13 mouse cellular contexts compared by ENCODE assay signal in genomic region chr15:83010423-83010822, GRCm38 (mm10). TPM values are rescaled to one million over a fixed set of nuclear protein-coding genes. Genes with fewer than 3 reads are reported as not detected.
DNase-seq lines count a peak whose midpoint lies in the region; ATAC-seq and TF ChIP-seq lines count a peak whose summit lies in the region.
"Had no signal": no experiment of that assay in that cellular context is flagged by ENCODE, and none has a peak within 500 bp of the region (broad histone marks: within the 10 kb centered on the region; RNA-seq: fewer than 3 reads in every experiment).

No protein-coding gene starts in this region.

- TF ChIP-seq POLR2A in spleen, adult 2 months (IDR thresholded peaks at IDR 0.05; ENCODE audit: low read depth, low read length) = no peak

- H3K27ac ChIP-seq in hindbrain, embryonic 11.5 days (ENCODE audit: low read depth, low read length) = no peak overlapping the region
- H3K27ac ChIP-seq in hindbrain, embryonic 10.5 days = no peak overlapping the region
- H3K27ac ChIP-seq in spleen, adult 2 months (ENCODE audit: insufficient read depth, low read length) = peak overlapping the region; percentile 33; the same call in 1 of the 2 replicates
- H3K27ac ChIP-seq in macrophage = peak overlapping the region; percentile 87
- H3K27ac ChIP-seq in left cerebral cortex, adult 2 months = no peak overlapping the region

- peaks cover 20% of the 10 kb centered on the region; the same call in 1 of the 2 replicates for H3K79me2 ChIP-seq in macrophage (ENCODE audit: inconsistent target)

- peaks cover 10% of the 10 kb centered on the region for H3K27me3 ChIP-seq in hindbrain, embryonic 11.5 days (ENCODE audit: control insufficient read depth, insufficient read depth, low read length)
- peaks cover 88% of the 10 kb centered on the region for H3K27me3 ChIP-seq in hindbrain, embryonic 10.5 days (ENCODE audit: insufficient read depth, poor library complexity, severe bottlenecking)
- H3K27me3 ChIP-seq in spleen, adult 2 months (ENCODE audit: control insufficient read depth, insufficient read depth, low read length) = no peaks in the 10 kb centered on the region

- no peak overlapping the region for H3K4me2 ChIP-seq in hindbrain, embryonic 11.5 days (replicated peaks; ENCODE audit: low read depth, low read length)

- TF ChIP-seq CTCF in spleen, adult 2 months (IDR thresholded peaks at IDR 0.05; ENCODE audit: extremely low read depth, insufficient read depth, insufficient read length, insufficient replicate concordance) = no peak
- no peak for TF ChIP-seq CTCF in left cerebral cortex, adult 2 months (IDR thresholded peaks at IDR 0.05)

- intact Hi-C loops in left cerebral cortex, adult 2 months (cut with DNase I) = no loop called here

- WGBS in hindbrain, embryonic 11.5 days = 10% methylated on average over 8 of the region's 8 CpGs
- WGBS in hindbrain, embryonic 10.5 days = 9% methylated on average over 8 of the region's 8 CpGs
- 91% methylated on average over 8 of the region's 8 CpGs for WGBS in spleen, adult 2 months
- WGBS in macrophage (ENCODE audit: missing documents) = 89% methylated on average over 8 of the region's 8 CpGs

- H3K9ac ChIP-seq in hindbrain, embryonic 11.5 days (ENCODE audit: low read depth, low read length) = no peak overlapping the region

- H3K4me1 ChIP-seq in hindbrain, embryonic 11.5 days (replicated peaks; ENCODE audit: control insufficient read depth, insufficient read depth, low read length) = peaks cover 13% of the 10 kb centered on the region
- peaks cover 33% of the 10 kb centered on the region for H3K4me1 ChIP-seq in hindbrain, embryonic 10.5 days (replicated peaks)
- peaks cover 19% of the 10 kb centered on the region for H3K4me1 ChIP-seq in spleen, adult 2 months (ENCODE audit: control insufficient read depth, insufficient read depth, insufficient read length)

- no peaks in the 10 kb centered on the region for H3K36me3 ChIP-seq in hindbrain, embryonic 11.5 days (ENCODE audit: control insufficient read depth, insufficient read depth, low read length)
- no peaks in the 10 kb centered on the region for H3K36me3 ChIP-seq in hindbrain, embryonic 10.5 days
- H3K36me3 ChIP-seq in spleen, adult 2 months (ENCODE audit: control insufficient read depth, insufficient read depth, low read length) = peaks cover 4% of the 10 kb centered on the region; the same call in 1 of the 2 replicates
- peaks cover 63% of the 10 kb centered on the region for H3K36me3 ChIP-seq in macrophage (ENCODE audit: inconsistent target)

- H3K9me3 ChIP-seq in hindbrain, embryonic 11.5 days (ENCODE audit: control insufficient read depth, low read length) = no peaks in the 10 kb centered on the region
- no peaks in the 10 kb centered on the region for H3K9me3 ChIP-seq in hindbrain, embryonic 10.5 days

- H3K4me3 ChIP-seq in hindbrain, embryonic 11.5 days (ENCODE audit: low read depth, low read length) = no peak overlapping the region
- H3K4me3 ChIP-seq in hindbrain, embryonic 10.5 days = no peak overlapping the region
- H3K4me3 ChIP-seq in spleen, adult 2 months (ENCODE audit: extremely low read depth, insufficient read depth, insufficient read length) = no peak overlapping the region
- no peak overlapping the region for H3K4me3 ChIP-seq in macrophage (ENCODE audit: inconsistent target)
- H3K4me3 ChIP-seq in left cerebral cortex, adult 2 months = no peak overlapping the region
- H3K4me3 ChIP-seq: myocyte had no signal

- peak; percentile 44 for DNase-seq in hindbrain, embryonic 11.5 days (ENCODE audit: low spot score)
- DNase-seq in hindbrain, embryonic 10.5 days (ENCODE audit: low spot score) = no peak
- DNase-seq in spleen, adult 2 months (ENCODE audit: low read depth in 1 of 2, low spot score in 2 of 2) = no peak
- DNase-seq in spleen, postnatal 4 days (ENCODE audit: low spot score in 2 of 2) = no peak
- no peak for DNase-seq in left cerebral cortex, adult 2 months (ENCODE audit: extremely low spot score in 1 of 2, low spot score in 2 of 2)
- no peak for DNase-seq in gastrocnemius, postnatal 25 days
- DNase-seq: cerebellum, adult 9-11 months; left cerebral cortex, postnatal 4 days; lung, postnatal 14 days; right cerebral cortex, adult 18-20 months; thymus, postnatal 25 days had no signal

- ATAC-seq in hindbrain, embryonic 11.5 days (ENCODE audit: low FRiP score) = 0 out of 2 replicates have a peak, but pooled peaks have one; percentile 40

RNA-seq across cellular contexts. Expression of gene Nfam1, which starts 22.7 kb away (rescaled TPM):
- polyA plus RNA-seq in hindbrain, embryonic 11.5 days (2014; fragmentation: Nextera tagmentation; extraction: Ambion mirVana) = 2.1 and 2.3 TPM in 2 replicates
- polyA plus RNA-seq in hindbrain, embryonic 10.5 days (2016; fragmentation: Nextera tagmentation; extraction: Ambion mirVana) = 2.8 and 3.6 TPM in 2 replicates
- 30.7 and 31.0 TPM in 2 replicates for polyA plus RNA-seq in spleen, adult 2 months (2012; rRNA removed)
- 10 to 100 TPM in 20 of 26 experiments, 1 to 10 TPM in 6; 4.5 to 70.6 (median 39.8) TPM for total RNA-seq in macrophage (2018; cell fraction: chromatin; rRNA removed)
- 10 to 100 TPM; 33.2 to 95.9 (median 60.8) TPM for total RNA-seq in macrophage (2018; cell fraction: cytosol; rRNA removed)
- 100 to 1,000 TPM in 2 of 26 experiments, 10 to 100 TPM in 24; 11.9 to 109 (median 63.4) TPM for total RNA-seq in macrophage (2018; cell fraction: nucleus; rRNA removed)
- polyA plus RNA-seq in macrophage (2018) = 46.2 to 91.4 TPM (median 57.7 TPM) in 3 replicates
- 1 to 10 TPM; 2.2 to 2.8 TPM for total RNA-seq in left cerebral cortex, adult 2 months (2021)
- 1 to 10 TPM in 1 of 2 experiments, under 1 TPM in 1; 0.69 to 1.3 TPM for total RNA-seq in gastrocnemius, postnatal 25 days (2021)
- polyA plus RNA-seq: myocyte had no signal

RNA-seq across cellular contexts. Expression of gene Tcf20, which starts 22.8 kb away (rescaled TPM):
- 12.6 and 14.8 TPM in 2 replicates for polyA plus RNA-seq in hindbrain, embryonic 11.5 days (2014; fragmentation: Nextera tagmentation; extraction: Ambion mirVana)
- polyA plus RNA-seq in hindbrain, embryonic 10.5 days (2016; fragmentation: Nextera tagmentation; extraction: Ambion mirVana) = 6.7 and 6.9 TPM in 2 replicates
- polyA plus RNA-seq in spleen, adult 2 months (2012; rRNA removed) = 21.4 and 27.0 TPM in 2 replicates
- 100 to 1,000 TPM in 2 of 26 experiments, 10 to 100 TPM in 24; 35.9 to 104 (median 78.9) TPM for total RNA-seq in macrophage (2018; cell fraction: chromatin; rRNA removed)
- total RNA-seq in macrophage (2018; cell fraction: cytosol; rRNA removed) = 10 to 100 TPM; 31.5 to 71.3 (median 44.8) TPM
- total RNA-seq in macrophage (2018; cell fraction: nucleus; rRNA removed) = 10 to 100 TPM; 33.8 to 91.9 (median 57.5) TPM
- polyA plus RNA-seq in macrophage (2018) = 14.9 to 18.5 TPM (median 15.9 TPM) in 3 replicates
- total RNA-seq in left cerebral cortex, adult 2 months (2021) = 100 to 1,000 TPM; 231 to 245 TPM
- total RNA-seq in gastrocnemius, postnatal 25 days (2021) = 10 to 100 TPM; 24.4 to 25.5 TPM

Comparison
In these comparisons a context has a peak if more than half of its experiments do, and no peak if none do; other contexts are left out.
1. H3K27ac ChIP-seq: peak in spleen, adult 2 months (single experiment) and macrophage (single experiment); none in hindbrain, embryonic 11.5 days (single experiment), hindbrain, embryonic 10.5 days (single experiment) and left cerebral cortex, adult 2 months (single experiment).